Mouse (Mus musculus) midbrain, embryonic 11.5 days (tissue): ENCODE data around the gene Hes1. TPM values are rescaled to one million over a fixed set of nuclear protein-coding genes. Genes with fewer than 3 reads are reported as not detected.

Experiments
- ATAC-seq: fragments of 200-750 bp; cut with Nextera tagmentation; 2 replicates; pipeline ENCODE4 v1.8.0; 2017; ENCODE audit warnings: moderate TSS enrichment, moderate library complexity; ENCODE audit not compliant: low FRiP score
- DNase-seq: peaks from one replicate; pipeline ENCODE4 v3.0.0; 2015; ENCODE audit warnings: low spot score; ENCODE audit errors: missing footprints
- H3K27ac ChIP-seq: fragments of 300-500 bp; sonication (generic); 2 replicates; pipeline ENCODE4 v1.5.1; 2014; ENCODE audit warnings: low read depth, low read length
- H3K27me3 ChIP-seq: fragments of 300-500 bp; sonication (generic); 2 replicates; pipeline ENCODE4 v1.6.1; 2014; ENCODE audit warnings: mild to moderate bottlenecking, low read length, moderate library complexity, mixed read lengths; ENCODE audit not compliant: control insufficient read depth, insufficient read depth
- H3K36me3 ChIP-seq: fragments of 300-500 bp; sonication (generic); 2 replicates; pipeline ENCODE4 v1.6.1; 2014; ENCODE audit warnings: mild to moderate bottlenecking, low read length, moderate library complexity, mixed read lengths; ENCODE audit not compliant: control insufficient read depth, insufficient read depth
- H3K4me1 ChIP-seq: fragments of 300-500 bp; sonication (generic); 2 replicates; pipeline ENCODE4 v1.6.1; 2014; ENCODE audit warnings: low read length; ENCODE audit not compliant: control insufficient read depth, insufficient read depth
- H3K4me2 ChIP-seq: fragments of 300-500 bp; sonication (generic); 2 replicates; pipeline ENCODE4 v1.6.1; 2014; ENCODE audit warnings: mild to moderate bottlenecking, moderate library complexity
- H3K4me3 ChIP-seq: fragments of 300-500 bp; sonication (generic); 2 replicates; pipeline ENCODE4 v1.5.1; 2014; ENCODE audit warnings: low read depth, low read length
- H3K9ac ChIP-seq: fragments of 300-500 bp; sonication (generic); 2 replicates; pipeline ENCODE4 v1.6.1; 2014; ENCODE audit warnings: low read length
- H3K9me3 ChIP-seq: fragments of 300-500 bp; sonication (generic); 2 replicates; pipeline ENCODE4 v1.6.1; 2016; ENCODE audit warnings: low read length; ENCODE audit not compliant: control insufficient read depth
- WGBS: fragments of 180-500 bp; shearing (Covaris S2); extraction: QIAGEN DNeasy Blood & Tissue Kit; methylation state at CpG from one replicate; pipeline ENCODE4 v1.1.7; 2014; 5-methylcytosine and 5-hydroxymethylcytosine counted together
- polyA plus RNA-seq: library from polyadenylated mRNA; unstranded; fragments of >200 nt; fragmentation: Nextera tagmentation; extraction: Ambion mirVana; gene quantifications from 2 replicates; pipeline ENCODE4 v1.2.1, GENCODE M21; 2014

Gene Hes1
- polyA plus RNA-seq, 1 experiment from 2014 or later = 33.6 TPM

DNA sequence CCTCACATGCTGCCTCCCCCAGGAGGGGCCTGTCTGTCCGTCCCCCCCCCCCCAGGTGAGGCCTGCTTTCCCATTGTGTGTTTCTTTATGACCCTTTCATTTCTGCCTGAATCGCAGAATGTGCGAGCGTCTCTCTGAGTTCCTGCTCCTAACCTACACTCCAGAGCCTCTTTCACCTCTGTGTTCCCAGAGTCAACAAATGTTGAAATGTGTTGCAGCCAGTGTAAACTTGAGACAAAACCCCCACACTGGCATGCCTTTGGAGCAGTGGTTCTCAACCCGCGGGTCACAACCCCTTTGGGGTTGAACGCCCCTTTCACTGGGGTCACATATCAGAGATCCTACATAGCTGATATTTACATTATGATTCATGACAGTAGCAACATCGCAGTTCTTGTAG is 49.6 kb downstream of the Hes1 start:
- no peak overlapping the region for H3K4me3 ChIP-seq
- DNase-seq (no peak), ATAC-seq (no peak)
- H3K9ac ChIP-seq = no peak overlapping the region
- 83% methylated on average over 8 of the region's 8 CpGs for WGBS
- peaks cover 15% of the 10 kb centered on the region for H3K27me3 ChIP-seq
- H3K4me1 ChIP-seq = no peaks in the 10 kb centered on the region
- no peak overlapping the region for H3K4me2 ChIP-seq
- H3K27ac ChIP-seq = no peak overlapping the region
- no peaks in the 10 kb centered on the region for H3K36me3 ChIP-seq
- no peaks in the 10 kb centered on the region; the same call in 1 of the 2 replicates for H3K9me3 ChIP-seq

DNA sequence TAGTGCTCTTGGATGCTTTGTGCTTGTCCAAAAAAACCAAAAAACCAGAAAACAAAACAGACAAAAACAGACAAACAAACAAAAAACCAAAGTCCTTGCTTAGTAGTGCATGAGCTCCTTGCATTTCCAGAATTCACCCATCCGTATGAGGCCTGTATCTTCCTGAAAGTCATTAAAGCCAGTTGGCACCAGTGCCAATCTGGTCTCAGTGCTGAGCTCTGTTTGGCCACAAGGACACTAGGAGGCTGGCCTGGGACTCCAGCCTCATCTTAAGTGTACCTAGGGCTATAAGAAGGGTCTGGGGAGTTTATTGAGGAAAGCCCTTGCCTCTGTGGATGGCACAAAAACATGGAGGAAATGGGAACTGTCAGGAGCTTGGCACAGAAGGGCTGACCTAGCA is 50.3 kb downstream of the Hes1 start:
- no peak for ATAC-seq
- Histone ChIP-seq H3K36me3 (no peaks in the 10 kb centered on the region), H3K9me3 (no peaks in the 10 kb centered on the region; the same call in 1 of the 2 replicates), H3K4me3 (no peak overlapping the region), H3K4me1 (no peaks in the 10 kb centered on the region), H3K4me2 (no peak overlapping the region), H3K27me3 (peaks cover 20% of the 10 kb centered on the region), H3K9ac (no peak overlapping the region), H3K27ac (no peak overlapping the region)
- WGBS = 90% methylated on average over 1 of the region's 1 CpGs
- no peak for DNase-seq

Other genes starting within 250 kb of the Hes1 start
- not detected in 2 replicates for gene Cpn2, start 203.1 kb downstream of the Hes1 start, polyA plus RNA-seq
- gene Lrrc15, start 218.9 kb downstream of the Hes1 start, polyA plus RNA-seq = 0.63 and 0.72 TPM in 2 replicates
- gene Gp5, start 246.4 kb downstream of the Hes1 start, polyA plus RNA-seq = 2.1 and 2.3 TPM in 2 replicates